Mouse (Mus musculus): Measurements from ENCODE around the gene Samd1. TPM values are rescaled to one million over a fixed set of nuclear protein-coding genes. Genes with fewer than 3 reads are reported as not detected.
A peak's percentile ranks its signal among the peaks of the same experiment; 100 is the strongest.

Gene Samd1
- polyA plus RNA-seq, 1 experiment from 2014 or later: 8.5 TPM

MicroRNAs encoded within 50 kb of the gene (microRNA counts, 519-probe panel; counts per million panel counts)
- not detected for microRNA mmu-miR-1199

Small RNA genes within 50 kb of the gene (microRNA-seq; reads per million reads assigned to microRNA genes)
- 2.1 reads per million for gene Mir1199
- gene Mir8111: 4.8 reads per million, percentile 11 among the genes with 10 or more reads in this experiment

Other genes with a start within 250 kb of the Samd1 start
- 8.6 and 11.3 TPM in 2 replicates for gene Adgrl1, start 97.6 kb upstream of the Samd1 start, polyA plus RNA-seq (2016; fragmentation: Nextera tagmentation; extraction: Ambion mirVana)
- gene Gm10644, start 42.5 kb upstream of the Samd1 start, polyA plus RNA-seq (2016; fragmentation: Nextera tagmentation; extraction: Ambion mirVana): 0.94 and 1.0 TPM in 2 replicates
- 106 and 115 TPM in 2 replicates for gene Asf1b, start 42.2 kb upstream of the Samd1 start, polyA plus RNA-seq (2016; fragmentation: Nextera tagmentation; extraction: Ambion mirVana)
- 169 and 178 TPM in 2 replicates for gene Prkaca, start 24.7 kb upstream of the Samd1 start, polyA plus RNA-seq (2016; fragmentation: Nextera tagmentation; extraction: Ambion mirVana)
- 0.68 and 0.99 TPM in 2 replicates for gene 1700067K01Rik, start 3.8 kb downstream of the Samd1 start, polyA plus RNA-seq (2016; fragmentation: Nextera tagmentation; extraction: Ambion mirVana)
- gene 2210011C24Rik, start 14.5 kb downstream of the Samd1 start, polyA plus RNA-seq (2016; fragmentation: Nextera tagmentation; extraction: Ambion mirVana): 0.20 and 0.67 TPM in 2 replicates
- 7.9 and 8.0 TPM in 2 replicates for gene Palm3, start 23.8 kb downstream of the Samd1 start, polyA plus RNA-seq (2016; fragmentation: Nextera tagmentation; extraction: Ambion mirVana)
- gene Il27ra, start 44.9 kb downstream of the Samd1 start, polyA plus RNA-seq (2016; fragmentation: Nextera tagmentation; extraction: Ambion mirVana): 0.17 and 0.21 TPM in 2 replicates
- 0.20 TPM in 1 of 2 replicates, not detected in the other for gene Rln3, start 47.3 kb downstream of the Samd1 start, polyA plus RNA-seq (2016; fragmentation: Nextera tagmentation; extraction: Ambion mirVana)
- 0.69 and 1.6 TPM in 2 replicates for gene Gm10643, start 67.5 kb downstream of the Samd1 start, polyA plus RNA-seq (2016; fragmentation: Nextera tagmentation; extraction: Ambion mirVana)
- 7.7 and 8.6 TPM in 2 replicates for gene Rfx1, start 69.2 kb downstream of the Samd1 start, polyA plus RNA-seq (2016; fragmentation: Nextera tagmentation; extraction: Ambion mirVana)
- gene Dcaf15, start 107.1 kb downstream of the Samd1 start, polyA plus RNA-seq (2016; fragmentation: Nextera tagmentation; extraction: Ambion mirVana): 16.3 and 17.5 TPM in 2 replicates
- 0.09 and 0.14 TPM in 2 replicates for gene Podnl1, start 128.3 kb downstream of the Samd1 start, polyA plus RNA-seq (2016; fragmentation: Nextera tagmentation; extraction: Ambion mirVana)
- 14.0 and 18.1 TPM in 2 replicates for gene Cc2d1a, start 150.3 kb downstream of the Samd1 start, polyA plus RNA-seq (2016; fragmentation: Nextera tagmentation; extraction: Ambion mirVana)
- gene 4930432K21Rik, start 150.4 kb downstream of the Samd1 start, polyA plus RNA-seq (2016; fragmentation: Nextera tagmentation; extraction: Ambion mirVana): 2.4 TPM in 2 replicates
- 3.0 and 5.6 TPM in 2 replicates for gene Nanos3, start 187.5 kb downstream of the Samd1 start, polyA plus RNA-seq (2016; fragmentation: Nextera tagmentation; extraction: Ambion mirVana)
- 30.4 and 39.5 TPM in 2 replicates for gene Zswim4, start 239.4 kb downstream of the Samd1 start, polyA plus RNA-seq (2016; fragmentation: Nextera tagmentation; extraction: Ambion mirVana)